Mouse (Mus musculus) embryonic fibroblast, embryonic 13.5 days (primary cell): ENCODE measurements around the gene Fam198a. TPM values are rescaled to one million over a fixed set of nuclear protein-coding genes. Genes with fewer than 3 reads are reported as not detected.
A peak's percentile ranks its signal among the peaks of the same experiment; 100 is the strongest.

Experiments
- H3K27ac ChIP-seq: 2 replicates; pipeline ENCODE4 v1.5.1; 2012; ENCODE audit warnings: low read length, control low read depth, inconsistent platforms; ENCODE audit not compliant: insufficient read depth
- H3K4me1 ChIP-seq: 2 replicates; pipeline ENCODE4 v1.6.1; 2011; ENCODE audit warnings: low read length; ENCODE audit not compliant: control insufficient read depth, insufficient read depth
- H3K4me3 ChIP-seq: 2 replicates; pipeline ENCODE4 v1.5.1; 2011; ENCODE audit warnings: mild to moderate bottlenecking, control low read depth, low read length; ENCODE audit not compliant: insufficient read depth
- CTCF ChIP-seq: IDR thresholded peaks from 2 replicates; pipeline ENCODE4 v1.5.1; 2011; ENCODE audit warnings: mild to moderate bottlenecking, control low read depth, low read length, moderate library complexity, borderline replicate concordance; ENCODE audit not compliant: insufficient read depth
- POLR2A ChIP-seq: IDR thresholded peaks from 2 replicates; pipeline ENCODE4 v1.6.1; 2011; ENCODE audit warnings: low read depth, mild to moderate bottlenecking, control low read depth, low read length, moderate library complexity
- polyA plus RNA-seq: library from polyadenylated mRNA; stranded (reverse); fragments of >200 nt; gene quantifications from 2 replicates; pipeline ENCODE4 v1.2.4, GENCODE M21; 2011; ENCODE audit warnings: low read depth; ENCODE audit not compliant: missing spikeins, insufficient read length

Fam198a gene
- polyA plus RNA-seq, 1 experiment, result 0.98 TPM

DNA sequence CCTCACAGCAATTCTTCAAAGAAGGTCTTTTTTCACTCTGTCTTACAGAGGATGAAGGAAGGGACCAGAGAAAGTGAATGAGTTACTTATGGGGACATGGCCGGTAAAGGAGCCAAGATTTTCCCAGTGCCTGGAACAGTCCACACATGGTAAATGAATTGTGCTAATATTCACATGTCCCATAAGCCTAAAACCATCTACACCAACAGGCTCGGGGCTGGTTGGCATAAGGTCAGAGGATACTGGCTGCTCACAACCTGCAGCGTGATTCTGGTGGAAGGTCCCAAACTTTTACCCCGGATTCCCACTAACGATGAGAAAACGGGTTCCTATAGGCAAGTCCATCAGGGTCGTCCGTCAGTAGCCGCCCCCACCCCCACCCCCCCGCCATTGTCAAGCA is 44.3 kb downstream of the Fam198a start:
- H3K27ac ChIP-seq, result no peak overlapping the region
- H3K4me3 ChIP-seq, result peak overlapping the region; percentile 79

DNA sequence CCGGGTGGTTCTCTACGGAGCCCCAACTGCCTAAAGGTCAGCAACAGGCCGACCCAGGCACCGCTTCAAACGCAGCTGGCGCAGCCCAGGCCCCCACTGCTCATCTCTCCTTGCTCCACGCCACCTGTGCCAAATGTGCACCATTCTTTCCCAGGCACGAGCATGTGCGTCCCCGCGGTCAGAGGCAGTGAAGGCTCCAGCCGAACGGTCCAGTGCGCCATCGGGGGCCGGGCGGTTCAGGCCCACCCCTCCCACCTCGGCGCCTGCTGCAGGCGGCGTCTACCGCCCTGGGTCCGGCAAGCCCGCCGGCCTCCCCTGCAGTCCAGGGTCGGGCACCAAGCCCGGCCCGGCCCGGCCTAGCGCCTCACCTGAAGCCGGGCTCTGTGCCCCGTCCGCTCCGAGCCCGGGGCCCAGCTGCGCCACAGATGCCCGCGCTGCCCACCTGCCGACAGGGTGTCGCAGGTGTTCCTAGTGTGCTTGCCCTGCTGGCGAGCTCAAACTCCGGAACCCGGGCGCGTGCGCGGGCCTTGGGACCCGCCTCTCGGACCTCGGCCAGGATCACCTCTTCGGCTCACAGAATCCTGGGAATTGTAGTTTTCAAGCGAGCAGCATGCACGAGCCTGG is 44.8 kb downstream of the Fam198a start:
- no peak overlapping the region for H3K27ac ChIP-seq
- TF ChIP-seq CTCF, result no peak
- peak; percentile 62 for TF ChIP-seq POLR2A
- H3K4me3 ChIP-seq, result peak overlapping the region; percentile 79
- 0 out of 2 replicates have a peak, but pooled peaks cover 2% of the 10 kb centered on the region for H3K4me1 ChIP-seq

More for the DNA sequence above, 44.3 kb downstream of the Fam198a start:
- H3K4me1 ChIP-seq, result 0 out of 2 replicates have a peak, but pooled peaks cover 2% of the 10 kb centered on the region
- no peak for TF ChIP-seq CTCF
- no peak for TF ChIP-seq POLR2A

DNA sequence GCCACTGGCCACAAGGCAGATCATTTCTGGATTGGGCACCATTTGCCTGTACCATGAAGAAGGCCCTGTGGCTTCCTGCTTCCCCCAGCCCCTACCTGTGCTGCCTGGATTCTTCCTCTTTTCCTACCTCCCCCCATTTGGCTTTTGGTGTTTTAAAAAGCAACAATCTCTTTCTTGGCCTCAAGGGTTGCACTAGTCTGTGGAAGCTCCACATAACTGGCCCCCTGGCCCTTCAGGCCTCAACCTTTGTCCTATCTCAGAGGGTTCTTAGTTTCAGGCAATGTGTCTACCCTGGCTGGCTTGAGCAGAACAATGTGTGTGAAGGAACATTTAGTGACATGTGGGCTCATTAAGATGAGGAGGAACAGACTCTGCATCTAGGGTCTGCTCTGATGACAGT is 46.2 kb downstream of the Fam198a start, which contains the start of gene Pomgnt2:
Gene Pomgnt2, minus strand, starts transcription at position 101 of the 400 bp plus-strand sequence.
- H3K4me3 ChIP-seq, result no peak within 1 kb of the TSS
- TF ChIP-seq POLR2A (no peak), CTCF (no peak)
- 0 out of 2 replicates have a peak, but pooled peaks cover 2% of the 10 kb centered on the region for H3K4me1 ChIP-seq
- H3K27ac ChIP-seq, result no peak within 1 kb of the TSS

DNA sequence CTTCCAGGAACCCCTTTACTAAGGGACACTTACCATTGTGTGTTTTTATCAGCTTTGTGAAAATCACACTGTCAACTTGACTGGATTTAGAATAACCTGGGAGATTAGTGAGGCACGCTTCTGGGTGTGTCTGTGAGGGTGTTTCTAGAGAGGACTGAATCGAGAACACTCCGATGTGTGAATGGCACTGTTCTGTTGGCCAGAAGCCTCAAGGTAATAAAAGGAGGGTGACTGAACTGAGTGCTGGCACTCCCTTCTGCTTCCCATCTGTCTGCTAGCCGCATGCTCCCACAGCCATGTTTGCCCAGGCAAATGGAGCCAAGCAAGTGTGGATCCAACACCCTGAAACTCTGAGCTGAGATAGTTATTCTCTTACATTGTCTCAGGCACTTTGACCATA is 47.2 kb downstream of the Fam198a start:
- H3K4me3 ChIP-seq, result no peak overlapping the region
- TF ChIP-seq CTCF (no peak), POLR2A (no peak)
- H3K27ac ChIP-seq, result no peak overlapping the region
- H3K4me1 ChIP-seq, result 0 out of 2 replicates have a peak, but pooled peaks cover 2% of the 10 kb centered on the region

DNA sequence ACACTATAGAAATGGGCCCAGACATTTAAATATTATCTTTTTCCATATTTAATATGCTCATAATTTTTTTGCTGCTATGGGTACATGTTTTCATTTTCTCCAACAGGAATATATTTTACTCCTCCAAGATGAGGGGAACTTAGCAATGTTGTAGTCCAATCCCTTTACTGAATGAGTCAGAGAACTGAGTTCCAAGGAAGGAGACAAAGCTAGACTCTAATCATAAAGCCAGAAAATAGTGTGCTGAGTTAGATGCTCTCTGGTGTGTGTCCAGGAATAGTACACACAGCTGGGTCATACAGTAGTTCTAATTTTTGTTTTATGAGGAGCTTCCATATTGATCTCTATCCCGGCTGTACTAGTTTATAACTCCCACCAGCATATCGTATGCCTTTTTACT is 55.4 kb downstream of the Fam198a start:
- H3K4me3 ChIP-seq, result no peak overlapping the region
- H3K27ac ChIP-seq, result no peak overlapping the region
- no peaks in the 10 kb centered on the region for H3K4me1 ChIP-seq
- TF ChIP-seq CTCF, result no peak
- TF ChIP-seq POLR2A, result no peak

DNA sequence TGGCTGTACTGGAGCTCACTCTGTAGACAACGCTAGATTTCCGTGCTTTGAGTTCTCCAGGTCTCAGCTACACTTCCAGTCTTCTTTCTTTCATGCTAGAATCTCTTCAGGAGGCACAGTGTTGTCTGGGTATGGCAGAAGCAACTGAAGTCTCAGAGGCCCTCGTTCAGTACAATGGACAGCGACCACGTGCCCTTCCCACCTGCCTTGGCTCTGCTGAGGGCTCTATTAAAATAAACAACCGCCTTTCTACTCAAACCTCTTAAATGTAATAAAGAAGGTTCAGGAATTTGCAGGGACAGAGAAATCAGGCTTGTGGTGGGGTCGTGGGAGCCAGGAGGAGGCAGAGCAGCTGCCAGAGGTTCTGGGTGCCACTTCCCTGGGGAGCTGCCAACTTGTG is 55.8 kb downstream of the Fam198a start:
- Histone ChIP-seq H3K4me1 (no peaks in the 10 kb centered on the region), H3K27ac (no peak overlapping the region)
- TF ChIP-seq CTCF (no peak), POLR2A (no peak)

DNA sequence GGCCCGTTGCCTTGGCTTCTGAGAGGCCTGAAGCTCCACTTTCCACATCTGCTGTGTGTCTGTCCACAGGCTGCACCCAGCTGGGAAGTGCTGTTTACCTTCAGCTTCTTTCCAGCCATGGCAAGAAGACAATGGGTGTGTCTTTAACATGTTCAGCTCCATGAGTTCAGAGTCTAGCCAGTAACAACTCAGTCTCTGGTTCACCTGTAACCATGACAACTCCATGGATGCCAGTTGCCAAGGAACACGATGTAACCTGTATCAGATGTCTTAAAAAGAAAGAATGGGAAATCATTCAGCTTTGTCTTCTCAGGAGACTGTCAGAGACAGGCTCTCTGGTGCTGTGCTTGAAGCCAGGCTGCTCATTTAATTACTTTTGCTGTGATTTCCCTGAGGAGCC is 58.1 kb downstream of the Fam198a start:
- TF ChIP-seq POLR2A (no peak), CTCF (no peak)
- Histone ChIP-seq H3K27ac (no peak overlapping the region), H3K4me3 (no peak overlapping the region)

More for the DNA sequence above, 55.8 kb downstream of the Fam198a start:
- H3K4me3 ChIP-seq, result no peak overlapping the region

DNA sequence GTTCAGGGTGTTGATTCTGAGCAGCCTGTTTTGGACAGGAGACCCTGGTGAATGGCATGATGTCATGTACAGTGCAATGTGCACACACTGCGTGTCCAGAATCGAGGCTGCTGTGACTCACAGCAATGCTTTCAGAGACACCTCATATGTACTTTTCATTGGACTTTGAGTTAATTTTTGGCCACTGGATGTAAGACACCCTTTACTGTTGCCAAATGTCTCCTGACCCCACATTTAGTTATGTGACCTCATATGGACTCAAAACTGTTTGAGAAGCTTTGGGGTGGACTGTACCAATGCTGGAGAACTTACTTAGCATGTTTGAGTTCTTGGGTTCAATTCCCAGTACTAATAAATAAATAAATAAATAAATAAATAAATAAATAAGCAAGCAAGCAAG is 60.0 kb downstream of the Fam198a start:
- TF ChIP-seq CTCF (no peak), POLR2A (no peak)
- H3K4me3 ChIP-seq, result no peak overlapping the region
- H3K27ac ChIP-seq, result no peak overlapping the region
- no peaks in the 10 kb centered on the region for H3K4me1 ChIP-seq

More for the DNA sequence above, 58.1 kb downstream of the Fam198a start:
- no peaks in the 10 kb centered on the region for H3K4me1 ChIP-seq

DNA sequence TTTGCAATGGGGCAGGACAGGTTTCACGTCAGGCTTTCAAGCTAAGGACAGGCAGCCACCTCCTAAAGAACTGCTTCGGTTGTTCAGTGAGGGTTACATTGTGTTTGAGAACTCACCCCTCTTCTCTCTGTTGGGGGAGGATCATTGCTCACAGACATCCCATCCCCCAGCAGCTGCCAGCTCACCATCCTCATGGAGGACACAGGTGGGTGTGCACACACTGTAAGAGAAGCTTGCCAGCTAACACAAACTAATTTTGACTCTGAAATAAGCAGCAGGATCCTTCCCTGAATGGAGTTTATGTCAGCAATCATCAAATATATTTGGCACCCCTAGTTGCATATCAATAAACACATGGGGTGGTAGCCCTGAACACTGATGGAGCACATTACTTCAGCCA is 62.0 kb downstream of the Fam198a start:
- H3K4me3 ChIP-seq, result no peak overlapping the region
- no peak overlapping the region for H3K27ac ChIP-seq
- TF ChIP-seq POLR2A (no peak), CTCF (no peak)
- no peaks in the 10 kb centered on the region for H3K4me1 ChIP-seq

DNA sequence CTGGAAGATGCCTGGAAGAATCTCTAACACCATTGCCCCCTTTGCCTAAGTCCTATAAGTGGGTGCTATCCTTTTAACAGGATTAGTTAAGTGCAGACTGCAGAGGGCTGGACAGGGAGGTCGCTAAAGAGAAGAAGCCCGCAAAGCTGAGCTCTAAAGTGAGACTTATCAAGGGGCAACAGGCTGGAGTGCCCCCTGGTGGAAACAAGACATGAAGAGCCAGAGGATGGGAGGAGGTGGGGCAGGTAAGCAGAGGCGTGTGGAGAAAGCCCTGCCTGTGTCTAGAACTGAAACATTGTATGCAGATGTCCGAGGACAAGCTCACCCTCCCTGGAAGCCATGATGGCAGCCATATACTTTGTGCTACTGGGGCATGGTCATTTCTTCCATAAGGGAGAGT is 62.8 kb downstream of the Fam198a start:
- TF ChIP-seq POLR2A, result no peak
- no peak for TF ChIP-seq CTCF
- H3K4me1 ChIP-seq, result no peaks in the 10 kb centered on the region
- H3K4me3 ChIP-seq, result no peak overlapping the region
- no peak overlapping the region for H3K27ac ChIP-seq
